Mouse (Mus musculus): ENCODE measurements at regions not wholly inside any gene's neighbourhood (a gene's known extent, or its start where the extent isn't known, plus 50 kb on each side); places are given as distances from the start of the nearest gene placed in this dataset.

- no peak for DNase-seq
These were observed 271.4 kb upstream of the Adgrl2 start for GRCm38 (mm10) chr3:149261764-149262163.

DNA sequence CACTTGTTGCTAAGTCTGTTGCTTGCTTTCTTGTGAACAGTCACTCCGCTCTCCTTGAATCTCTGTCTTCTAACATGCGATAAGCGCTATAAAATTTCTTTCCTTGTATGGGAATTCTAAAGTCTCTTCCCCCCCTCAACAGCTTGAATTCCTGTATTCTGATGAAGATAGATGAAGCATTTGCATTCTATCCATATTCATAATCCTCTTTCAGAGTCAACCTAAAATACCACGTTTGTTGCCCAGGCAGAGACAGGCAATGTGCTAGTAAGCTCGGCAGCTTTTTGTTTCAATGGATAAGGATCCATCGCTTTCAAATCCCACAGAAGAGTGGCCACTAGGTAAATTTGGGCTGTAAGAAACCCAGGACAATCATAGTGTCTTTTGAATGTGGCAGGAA is 268.5 kb upstream of the Adgrl2 start:
- no peak for DNase-seq

GRCm38 (mm10) chr3:149256891-149257290 is 266.5 kb upstream of the Adgrl2 start:
- DNase-seq = no peak

DNA sequence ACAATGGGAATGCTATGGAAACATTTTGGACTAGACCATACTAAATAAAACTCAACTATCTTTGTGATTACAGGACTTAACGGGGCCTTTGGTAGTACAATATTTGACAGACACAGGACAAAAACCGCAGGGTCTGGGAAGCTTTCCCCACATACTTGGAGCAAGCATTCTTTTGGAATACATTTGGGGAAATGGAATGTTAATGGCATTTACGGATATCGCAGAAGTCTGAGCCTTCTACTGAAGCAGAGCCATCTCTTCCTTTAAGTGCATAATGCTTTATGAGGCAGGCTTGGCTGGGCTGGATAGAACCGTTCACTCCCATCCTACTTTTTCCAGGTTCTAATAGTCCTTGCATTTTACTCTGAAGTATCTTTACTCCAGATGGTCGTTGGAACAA is 262.7 kb upstream of the Adgrl2 start:
- no peak for DNase-seq

DNA sequence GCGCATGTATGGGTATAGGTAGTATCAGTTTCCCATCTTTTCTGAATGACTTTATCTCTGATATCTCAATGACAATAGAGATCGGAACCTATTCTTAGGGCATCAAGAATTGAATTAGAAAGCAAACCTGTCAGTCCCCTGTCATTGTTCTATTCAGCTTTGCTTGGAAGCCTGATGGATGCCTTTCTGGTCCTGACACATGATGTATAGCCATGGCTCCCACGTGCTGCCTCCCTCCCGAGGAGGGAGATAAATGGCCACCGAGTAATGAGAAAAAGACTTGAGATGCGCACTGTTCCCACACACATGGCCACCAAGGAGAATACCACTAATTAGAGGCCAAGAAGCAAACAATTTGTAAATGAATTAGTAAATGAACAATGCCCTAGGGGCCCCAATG is 261.8 kb upstream of the Adgrl2 start:
- DNase-seq = no peak

- DNase-seq = peak; percentile 19
These were observed 257.3 kb upstream of the Adgrl2 start for GRCm38 (mm10) chr3:149247626-149247987.

DNA sequence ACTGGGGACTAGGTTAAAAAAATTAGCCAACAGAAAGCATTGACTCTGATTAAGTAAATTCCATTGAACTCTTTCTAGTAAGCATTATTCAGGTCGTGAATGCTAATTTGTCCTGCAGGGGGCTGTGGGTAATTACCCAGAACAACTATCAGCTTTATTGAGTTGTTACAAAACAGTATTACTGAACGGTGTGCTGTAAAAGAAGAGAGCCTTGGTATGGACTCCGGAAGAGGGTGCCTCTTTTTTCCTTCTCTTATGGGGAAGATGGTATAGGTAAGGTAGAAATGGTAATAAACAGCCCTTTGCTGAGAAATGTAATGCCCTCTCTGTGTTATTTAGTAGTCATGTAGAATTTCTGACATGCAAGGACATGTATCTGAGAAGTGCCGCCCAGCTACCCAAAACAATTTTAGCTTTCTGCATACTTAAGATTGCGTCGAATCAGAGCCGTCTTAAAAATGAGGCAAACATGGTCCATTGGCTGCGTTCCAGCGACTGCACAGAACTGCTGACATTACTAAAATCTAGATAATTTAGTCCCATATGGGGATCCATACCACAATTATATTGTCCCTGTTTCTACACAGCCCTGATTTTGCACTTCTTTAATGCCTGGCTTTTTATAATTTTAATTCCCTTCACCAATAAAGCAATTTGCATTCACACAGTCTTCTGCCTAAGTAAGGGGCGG is 256.7 kb upstream of the Adgrl2 start:
- peak; percentile 79 for DNase-seq

DNA sequence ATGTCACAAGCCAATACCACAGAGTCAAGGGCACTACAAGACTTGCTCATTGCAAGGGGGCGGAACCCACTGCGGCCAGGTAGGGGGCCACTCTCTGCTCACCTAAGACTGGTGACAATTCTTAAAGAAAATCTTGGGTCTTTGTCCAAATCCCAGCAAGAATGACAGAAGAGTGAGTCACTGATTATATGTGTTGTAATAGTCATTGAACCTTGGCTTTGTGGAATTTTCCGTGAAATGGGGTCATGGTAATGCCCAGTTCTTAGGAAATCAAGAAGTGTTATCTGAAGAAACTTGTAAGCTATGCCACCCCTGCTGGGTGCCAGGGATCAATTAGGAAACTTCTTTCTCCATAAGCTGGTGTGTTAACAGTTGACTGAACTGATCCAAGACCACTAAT is 249.3 kb upstream of the Adgrl2 start:
- no peak for DNase-seq

- no peak for DNase-seq
These were observed 247.7 kb upstream of the Adgrl2 start for GRCm38 (mm10) chr3:149238076-149238475.

DNA sequence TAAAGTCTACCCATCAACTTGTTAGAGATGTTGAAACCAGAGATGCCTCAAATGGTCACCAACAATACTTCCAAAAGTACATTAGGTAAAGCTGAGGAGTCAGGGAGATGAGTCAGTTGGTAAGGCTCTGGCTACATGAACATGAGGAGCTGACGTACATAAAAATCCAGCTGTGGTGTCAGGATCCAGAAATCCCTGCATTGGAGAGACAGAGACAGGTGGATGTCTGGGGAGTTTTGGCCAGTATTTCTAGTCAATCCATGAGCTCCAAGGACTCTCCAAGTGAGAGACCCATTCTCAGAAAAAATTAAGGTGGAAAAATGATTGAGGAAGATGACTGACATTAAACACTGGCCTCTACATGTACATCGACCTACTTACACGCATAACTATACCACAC is 244.8 kb upstream of the Adgrl2 start:
- no peak for DNase-seq

DNA sequence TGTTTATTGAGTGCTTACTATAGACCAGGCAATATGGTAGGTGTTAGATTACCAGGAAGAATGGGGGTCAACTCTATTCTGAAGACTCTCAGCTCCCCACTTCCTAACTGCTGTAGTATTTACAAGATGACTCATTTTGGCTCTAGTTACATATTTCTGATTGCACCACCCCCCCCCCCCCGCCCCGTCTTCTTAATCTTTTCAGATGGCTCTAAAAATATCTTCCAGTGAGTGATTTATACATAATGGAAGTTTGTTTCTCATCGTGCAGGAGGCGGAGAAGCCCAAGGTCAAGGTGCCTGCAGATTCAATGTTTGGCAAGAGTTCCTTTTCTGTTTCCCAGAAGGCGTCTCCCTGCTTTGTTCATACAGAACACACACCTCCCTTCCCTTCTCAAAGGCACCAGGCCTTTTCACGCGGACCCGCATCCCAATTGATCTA is 243.4 kb upstream of the Adgrl2 start:
- DNase-seq = no peak

GRCm38 (mm10) chr3:149233191-149233641 is 242.9 kb upstream of the Adgrl2 start:
- no peak for DNase-seq

DNA sequence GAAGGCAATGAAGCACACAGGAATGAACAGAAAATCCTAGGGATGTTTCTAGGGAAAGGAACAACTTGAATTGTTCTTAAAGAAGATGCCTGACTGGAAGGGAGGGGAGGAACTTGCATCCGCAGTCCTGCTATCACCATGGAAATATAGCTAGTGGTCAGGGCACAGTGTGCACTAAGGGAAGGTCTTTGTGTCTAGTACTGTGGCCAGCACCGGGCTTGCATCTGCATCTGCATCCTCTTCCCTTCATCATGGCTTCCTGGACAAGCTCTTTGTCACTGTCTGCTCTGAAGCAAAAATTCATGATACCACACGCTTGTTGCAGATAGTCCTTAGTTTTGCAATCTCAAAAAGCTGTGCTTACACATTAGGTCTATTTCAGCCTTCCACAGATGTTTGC is 241.0 kb upstream of the Adgrl2 start:
- DNase-seq = no peak

DNA sequence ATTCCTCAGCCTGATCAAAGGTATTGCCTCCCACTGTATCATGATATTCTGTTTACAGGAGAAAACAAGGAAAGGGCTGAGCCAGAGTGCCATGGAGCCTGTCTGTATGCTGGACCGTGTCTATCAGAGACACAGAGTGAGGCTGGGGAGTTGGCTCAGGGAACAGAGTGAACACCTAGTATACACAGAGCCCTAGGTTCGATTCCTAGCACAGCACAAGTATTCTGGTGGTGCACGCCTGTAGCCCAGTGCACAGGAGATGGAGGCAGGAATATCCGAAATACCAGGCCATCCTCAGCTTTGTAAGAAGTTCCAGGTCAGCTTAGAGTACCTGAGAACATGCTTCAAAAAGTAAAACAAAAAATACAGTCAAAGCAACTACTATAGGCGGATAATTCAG is 237.2 kb upstream of the Adgrl2 start:
- no peak for DNase-seq

DNA sequence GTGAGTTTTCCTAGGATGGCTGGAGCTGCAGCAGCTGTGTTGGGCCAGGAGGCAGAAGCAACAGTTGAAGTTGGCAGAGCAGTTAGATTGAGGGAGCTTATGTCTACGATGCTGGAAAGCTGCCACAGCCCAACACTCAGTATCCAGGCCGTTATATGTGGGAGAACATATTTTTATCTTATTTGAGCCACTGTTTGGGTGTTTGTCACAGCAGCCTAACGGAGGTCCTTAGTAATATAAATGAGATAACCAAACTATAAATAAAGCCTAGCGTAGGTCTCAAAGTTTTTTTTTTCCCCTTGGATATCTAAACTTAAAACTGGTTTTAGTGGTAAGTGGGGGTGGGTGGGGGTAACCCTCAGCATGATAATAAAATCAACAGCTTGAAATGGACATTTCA is 236.4 kb upstream of the Adgrl2 start:
- peak; percentile 46 for DNase-seq

GRCm38 (mm10) chr3:149225684-149226083 is 235.3 kb upstream of the Adgrl2 start:
- no peak for DNase-seq

DNA sequence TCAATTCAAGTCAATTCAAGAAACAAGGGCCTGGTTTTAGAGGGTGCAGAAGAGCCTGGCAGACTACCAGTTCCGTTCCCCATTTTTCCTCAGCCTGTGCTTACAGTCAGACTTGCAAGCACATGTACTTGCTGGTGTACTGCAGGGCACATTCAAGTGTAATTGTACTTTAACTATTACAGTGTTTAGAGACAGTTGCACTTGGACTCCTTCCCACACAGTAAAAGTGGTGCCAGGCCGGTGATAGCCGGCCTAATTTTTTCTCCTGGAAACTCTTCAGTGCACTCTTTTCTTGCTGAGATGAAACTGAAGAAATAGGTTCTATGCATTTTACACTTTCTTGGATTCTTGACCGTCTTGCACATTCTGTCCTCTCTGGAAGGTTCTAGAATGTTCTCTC is 233.9 kb upstream of the Adgrl2 start:
- DNase-seq = no peak

GRCm38 (mm10) chr3:149223776-149224175 is 233.4 kb upstream of the Adgrl2 start:
- DNase-seq = no peak

DNA sequence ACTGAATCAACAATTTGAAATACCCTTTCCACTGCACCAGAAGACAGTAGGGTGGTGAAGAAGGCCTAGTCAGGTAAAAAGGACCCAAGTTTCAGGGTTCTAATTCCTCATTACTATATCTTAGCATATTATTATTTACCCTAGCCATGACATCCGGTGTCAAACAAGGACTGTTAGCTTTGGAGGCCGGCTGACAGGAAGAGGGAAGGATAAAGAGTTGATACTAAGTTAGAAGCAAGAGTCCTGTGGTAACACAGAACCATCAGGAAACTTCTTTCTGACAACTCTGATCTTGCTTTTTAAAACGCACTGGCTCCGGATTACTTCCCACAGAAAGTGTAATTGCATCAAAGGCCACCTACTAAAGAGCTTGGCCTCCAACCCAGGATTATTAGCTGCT is 230.6 kb upstream of the Adgrl2 start:
- DNase-seq = no peak

DNA sequence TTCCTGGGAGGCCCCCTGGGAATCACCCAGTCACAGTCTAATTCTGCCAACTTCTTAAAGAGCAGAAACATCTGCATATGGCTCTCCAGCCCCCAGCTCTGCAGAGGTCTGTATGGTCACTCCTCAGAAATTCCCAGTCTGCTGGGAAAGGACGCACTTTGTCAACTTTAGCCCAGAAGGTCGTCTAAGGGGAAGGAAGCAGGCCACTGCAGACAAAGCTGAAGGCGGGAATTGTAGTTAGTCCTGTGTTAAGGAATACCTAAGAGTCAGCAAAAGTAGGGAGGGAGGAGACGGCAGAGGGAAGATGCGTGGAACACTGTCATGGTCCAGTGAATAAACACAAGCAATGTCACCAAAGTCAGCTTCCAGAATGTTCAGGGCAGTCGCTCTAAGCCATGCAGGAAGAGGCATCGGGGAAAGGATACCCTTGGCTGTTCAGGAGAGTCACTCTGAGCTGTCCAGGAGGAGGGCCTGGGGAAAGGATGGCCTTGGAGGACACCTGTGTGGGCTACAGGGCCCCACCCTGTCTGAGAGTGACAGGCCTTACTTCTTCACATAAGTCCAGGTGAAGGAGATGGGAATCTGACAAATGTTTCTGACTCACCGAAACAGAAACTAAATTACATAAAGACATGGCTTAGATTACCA is 230.1 kb upstream of the Adgrl2 start:
- DNase-seq = no peak

GRCm38 (mm10) chr3:149219381-149220303 is 229.3 kb upstream of the Adgrl2 start:
- no peak for DNase-seq

- no peak for DNase-seq
These were observed 227.8 kb upstream of the Adgrl2 start for GRCm38 (mm10) chr3:149217916-149218803.

Data from right cerebral cortex, postnatal 4 days (tissue).